Mouse (Mus musculus): ENCODE measurements at regions not wholly inside any gene's neighbourhood (a gene's known extent, or its start where the extent isn't known, plus 50 kb on each side); places are given as distances from the start of the nearest gene placed in this dataset.

- TF ChIP-seq CTCF (IDR thresholded peaks at IDR 0.05; ENCODE audit: insufficient read depth, low read depth, low read length) (no peak), POLR2A (IDR thresholded peaks at IDR 0.05; ENCODE audit: insufficient read depth, low read depth, low read length) (no peak)
Observed at GRCm38 (mm10) chr5:116752941-116753340, 161.3 kb upstream of the Srrm4 start.
